Mouse (Mus musculus) megakaryocyte, embryonic 14.5 days (primary cell): ENCODE data around the gene Trim17.

Experiments
- FLI1 ChIP-seq: IDR thresholded peaks from 2 replicates; pipeline ENCODE4 v1.6.1; 2012; ENCODE audit warnings: low read length, inconsistent platforms, mixed read lengths
- GATA1 ChIP-seq: IDR thresholded peaks from 3 replicates; pipeline ENCODE4 v1.6.1; 2012; ENCODE audit warnings: mixed read lengths, low read length, inconsistent platforms, borderline replicate concordance

DNA sequence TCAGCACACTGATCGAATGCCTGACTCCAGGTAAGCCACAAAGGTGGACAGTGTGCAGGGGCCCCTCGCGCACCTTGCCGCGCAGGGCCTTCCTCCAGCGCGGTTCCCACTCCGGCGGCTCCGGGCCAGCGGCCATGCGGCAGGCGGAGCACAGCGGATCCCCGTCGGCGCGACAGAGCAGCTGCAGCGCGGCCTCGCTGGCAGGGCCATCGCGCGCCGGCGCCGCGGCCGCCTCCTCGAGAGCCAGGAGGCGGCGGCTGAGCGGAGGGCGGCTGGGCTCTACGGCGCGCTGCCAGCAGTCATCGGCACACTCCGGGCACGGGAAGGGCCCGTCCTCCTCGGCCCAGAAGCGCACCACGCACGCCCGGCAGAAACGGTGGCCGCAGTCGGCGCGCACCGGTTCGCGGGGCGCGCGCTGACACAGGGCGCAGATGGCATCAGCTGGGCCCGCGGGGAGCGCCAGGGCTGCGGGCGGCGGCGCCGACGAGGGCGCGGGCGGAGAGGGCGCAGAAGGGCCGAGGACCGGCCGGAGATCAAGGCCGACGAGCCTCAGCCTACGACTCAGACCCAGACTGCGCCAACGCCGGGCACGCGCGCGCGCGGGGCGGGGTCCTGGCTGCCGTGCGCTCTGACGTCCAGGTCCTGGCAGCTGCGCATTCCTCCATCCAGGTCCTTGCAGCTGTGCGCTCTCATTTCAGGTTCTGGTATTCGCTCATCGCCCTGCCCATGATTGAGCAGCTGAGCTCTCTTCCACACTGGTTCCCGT, 16.0 kb upstream of the Trim17 start, which contains the start of gene Rnf187:
- TF ChIP-seq FLI1 = no peak
- TF ChIP-seq GATA1 = no peak
